Mouse (Mus musculus) midbrain, embryonic 16.5 days (tissue): ENCODE measurements around the gene Ccnd3. TPM values are rescaled to one million over a fixed set of nuclear protein-coding genes. Genes with fewer than 3 reads are reported as not detected.

Experiments used
- ATAC-seq: fragments of 200-750 bp; cut with Nextera tagmentation; 2 replicates; pipeline ENCODE4 v1.8.0; 2017; ENCODE audit warnings: moderate TSS enrichment
- H3K27ac ChIP-seq: fragments of 300-500 bp; sonication (generic); 2 replicates; pipeline ENCODE4 v1.5.1; 2014; ENCODE audit warnings: mild to moderate bottlenecking, low read length, mixed read lengths
- H3K27me3 ChIP-seq: fragments of 300-500 bp; sonication (generic); 2 replicates; pipeline ENCODE4 v1.6.1; 2014; ENCODE audit warnings: low read depth, low read length, mixed read lengths; ENCODE audit not compliant: control insufficient read depth, insufficient read depth
- H3K36me3 ChIP-seq: fragments of 300-500 bp; sonication (generic); 2 replicates; pipeline ENCODE4 v1.6.1; 2014; ENCODE audit warnings: mild to moderate bottlenecking, low read length, moderate library complexity, mixed read lengths; ENCODE audit not compliant: control insufficient read depth, insufficient read depth
- H3K4me1 ChIP-seq: fragments of 300-500 bp; sonication (generic); 2 replicates; pipeline ENCODE4 v1.6.1; 2014; ENCODE audit warnings: mild to moderate bottlenecking, low read length, mixed read lengths; ENCODE audit not compliant: control insufficient read depth, insufficient read depth
- H3K4me2 ChIP-seq: fragments of 300-500 bp; sonication (generic); 2 replicates; pipeline ENCODE4 v1.6.1; 2014; ENCODE audit warnings: mild to moderate bottlenecking, low read length, mixed read lengths
- H3K4me3 ChIP-seq: fragments of 300-500 bp; sonication (generic); 2 replicates; pipeline ENCODE4 v1.5.1; 2014; ENCODE audit warnings: low read depth, mild to moderate bottlenecking, low read length, moderate library complexity, mixed read lengths
- H3K9ac ChIP-seq: fragments of 300-500 bp; sonication (generic); 2 replicates; pipeline ENCODE4 v1.6.1; 2014; ENCODE audit warnings: low read depth, low read length, mixed read lengths
- H3K9me3 ChIP-seq: fragments of 300-500 bp; sonication (generic); replicated peaks from 2 replicates; pipeline ENCODE4 v1.6.1; 2014; ENCODE audit warnings: mild to moderate bottlenecking, low read length, mixed read lengths; ENCODE audit not compliant: control insufficient read depth, poor library complexity, severe bottlenecking
- WGBS: fragments of 180-500 bp; shearing (Covaris S2); extraction: QIAGEN DNeasy Blood & Tissue Kit; methylation state at CpG from one replicate; pipeline ENCODE4 v1.1.7; 2014; 5-methylcytosine and 5-hydroxymethylcytosine counted together
- polyA plus RNA-seq: library from polyadenylated mRNA; unstranded; fragments of >200 nt; fragmentation: Nextera tagmentation; extraction: Ambion mirVana; gene quantifications from 2 replicates; pipeline ENCODE4 v1.2.1, GENCODE M21; 2015

Gene Ccnd3
- polyA plus RNA-seq, 1 experiment from 2014 or later = 58.4 TPM

- WGBS = 94% methylated on average over 4 of the region's 4 CpGs
- H3K4me2 ChIP-seq = no peak overlapping the region
- no peak overlapping the region for H3K27ac ChIP-seq
- no peaks in the 10 kb centered on the region for H3K9me3 ChIP-seq
- H3K4me3 ChIP-seq = no peak overlapping the region
- no peak for ATAC-seq
- H3K4me1 ChIP-seq = no peaks in the 10 kb centered on the region
- no peak overlapping the region for H3K9ac ChIP-seq
- H3K27me3 ChIP-seq = no peaks in the 10 kb centered on the region; the same call in 1 of the 2 replicates
- H3K36me3 ChIP-seq = no peaks in the 10 kb centered on the region
Observed at GRCm38 (mm10) chr17:47474250-47474649, 30.6 kb upstream of the Ccnd3 start.

GRCm38 (mm10) chr17:47475181-47475580, 29.7 kb upstream of the Ccnd3 start:
- Histone ChIP-seq H3K9me3 (no peaks in the 10 kb centered on the region), H3K4me3 (no peak overlapping the region), H3K27ac (no peak overlapping the region), H3K4me2 (no peak overlapping the region), H3K36me3 (no peaks in the 10 kb centered on the region), H3K27me3 (no peaks in the 10 kb centered on the region; the same call in 1 of the 2 replicates), H3K4me1 (no peaks in the 10 kb centered on the region), H3K9ac (no peak overlapping the region)
- WGBS = 82% methylated on average over 4 of the region's 4 CpGs
- ATAC-seq = no peak

DNA sequence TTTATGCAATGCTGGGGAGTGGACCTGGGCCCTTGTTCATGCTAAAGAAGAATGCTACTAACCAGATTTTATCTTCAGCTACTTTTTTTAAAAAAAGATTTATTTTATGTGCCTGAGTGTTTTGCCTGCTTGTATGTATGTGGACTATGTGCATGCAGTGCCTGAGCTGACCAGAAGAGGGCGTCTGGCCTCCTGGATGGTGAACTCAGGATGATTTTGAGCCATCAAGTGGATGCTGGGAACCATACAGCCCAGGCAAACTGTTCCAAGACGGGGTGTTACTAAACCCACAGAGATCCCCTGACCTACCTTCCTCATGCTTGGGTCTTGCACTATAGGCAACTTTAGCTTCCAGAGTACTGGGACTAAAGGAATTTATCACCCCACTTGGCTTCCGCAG, 29.1 kb upstream of the Ccnd3 start:
- H3K27ac ChIP-seq = no peak overlapping the region
- ATAC-seq = no peak
- H3K9ac ChIP-seq = no peak overlapping the region
- H3K4me1 ChIP-seq = no peaks in the 10 kb centered on the region
- no peaks in the 10 kb centered on the region for H3K9me3 ChIP-seq
- no peaks in the 10 kb centered on the region for H3K36me3 ChIP-seq
- H3K4me3 ChIP-seq = no peak overlapping the region
- H3K4me2 ChIP-seq = no peak overlapping the region
- WGBS = 60% methylated on average over 3 of the region's 3 CpGs
- no peaks in the 10 kb centered on the region; the same call in 1 of the 2 replicates for H3K27me3 ChIP-seq

DNA sequence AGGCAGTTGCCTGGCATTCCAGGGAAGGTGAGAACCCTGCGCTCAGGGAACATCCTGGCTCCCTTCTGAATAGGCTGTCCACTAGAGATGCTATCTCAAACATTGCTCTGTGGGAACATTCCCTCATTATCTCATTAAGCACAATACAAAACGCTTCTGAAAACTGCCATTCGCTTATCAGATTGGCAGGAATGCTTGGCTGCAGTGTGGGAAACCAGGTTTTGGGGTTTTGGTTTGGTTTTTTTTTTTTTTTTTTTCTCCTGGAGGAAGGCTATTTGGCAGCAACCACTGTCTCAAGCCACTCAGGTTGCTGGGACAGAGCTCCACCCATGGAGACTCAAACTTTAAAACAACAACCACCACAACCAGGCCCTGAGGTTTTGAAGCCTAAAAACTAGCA, 25.0 kb upstream of the Ccnd3 start:
- Histone ChIP-seq H3K36me3 (no peaks in the 10 kb centered on the region), H3K27ac (no peak overlapping the region), H3K9ac (no peak overlapping the region), H3K4me1 (no peaks in the 10 kb centered on the region), H3K27me3 (no peaks in the 10 kb centered on the region), H3K4me3 (no peak overlapping the region), H3K9me3 (no peaks in the 10 kb centered on the region), H3K4me2 (no peak overlapping the region)
- ATAC-seq = no peak
- WGBS = 79% methylated on average over 3 of the region's 3 CpGs

GRCm38 (mm10) chr17:47482401-47482800, 22.4 kb upstream of the Ccnd3 start:
- Histone ChIP-seq H3K27ac (no peak overlapping the region), H3K4me3 (no peak overlapping the region), H3K9ac (no peak overlapping the region), H3K4me2 (no peak overlapping the region), H3K4me1 (no peaks in the 10 kb centered on the region), H3K9me3 (no peaks in the 10 kb centered on the region), H3K36me3 (no peaks in the 10 kb centered on the region), H3K27me3 (no peaks in the 10 kb centered on the region)
- WGBS = 48% methylated on average over 2 of the region's 2 CpGs
- no peak for ATAC-seq

- no peak overlapping the region for H3K9ac ChIP-seq
- H3K4me1 ChIP-seq = no peaks in the 10 kb centered on the region
- no peak overlapping the region for H3K4me2 ChIP-seq
- no peak overlapping the region for H3K27ac ChIP-seq
- 21% methylated on average over 1 of the region's 1 CpGs for WGBS
- no peak overlapping the region for H3K4me3 ChIP-seq
- H3K36me3 ChIP-seq = peaks cover 7% of the 10 kb centered on the region
- ATAC-seq = peak; percentile 23; the same call in 1 of the 2 replicates
- H3K27me3 ChIP-seq = no peaks in the 10 kb centered on the region
- H3K9me3 ChIP-seq = no peaks in the 10 kb centered on the region
Observed at GRCm38 (mm10) chr17:47484241-47484921, 20.5 kb upstream of the Ccnd3 start.

DNA sequence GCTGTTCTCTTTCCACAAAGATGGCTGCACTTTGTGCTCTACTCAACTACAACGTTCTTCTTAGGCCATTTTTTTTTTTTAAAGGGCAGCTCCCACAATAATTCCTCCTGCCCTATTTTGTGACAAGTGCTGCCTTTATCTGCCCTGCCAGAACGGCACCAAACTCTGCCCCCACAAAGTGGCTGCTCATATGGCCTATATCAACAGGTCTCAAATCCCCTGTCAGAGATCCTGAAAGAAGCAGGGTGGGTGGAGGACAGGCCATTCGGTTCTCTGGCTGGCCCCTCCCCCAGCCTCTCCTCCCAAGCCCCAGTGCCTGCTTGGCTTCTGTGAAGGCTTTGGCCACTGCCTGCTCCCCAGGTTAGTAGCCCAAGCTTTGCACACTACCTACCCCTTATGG, 19.9 kb upstream of the Ccnd3 start:
- Histone ChIP-seq H3K27ac (no peak overlapping the region), H3K4me3 (no peak overlapping the region), H3K9me3 (no peaks in the 10 kb centered on the region), H3K4me2 (no peak overlapping the region), H3K27me3 (no peaks in the 10 kb centered on the region), H3K4me1 (no peaks in the 10 kb centered on the region), H3K9ac (no peak overlapping the region), H3K36me3 (peaks cover 13% of the 10 kb centered on the region)
- ATAC-seq = no peak
- WGBS = 8% methylated on average over 3 of the region's 3 CpGs

DNA sequence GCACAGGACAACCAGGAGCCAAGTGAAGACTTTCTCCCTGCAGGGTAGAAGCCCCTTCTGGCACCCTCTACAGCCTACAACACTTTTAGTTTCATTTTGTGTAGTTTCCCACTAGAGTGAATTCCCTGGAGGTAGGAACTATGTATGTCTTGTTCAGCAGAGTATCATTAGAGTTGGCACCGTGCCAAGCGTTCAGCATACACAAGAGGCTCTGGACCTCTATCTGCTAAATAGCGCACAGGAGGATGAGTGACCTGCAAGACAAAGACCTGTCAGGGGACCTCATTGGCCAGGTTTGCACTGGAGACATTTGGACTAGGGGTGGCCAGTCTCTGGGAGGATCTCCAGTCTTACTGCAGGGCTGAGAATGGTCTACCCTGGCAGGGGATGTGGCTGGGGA, 19.1 kb upstream of the Ccnd3 start:
- Histone ChIP-seq H3K36me3 (peaks cover 18% of the 10 kb centered on the region), H3K9ac (no peak overlapping the region), H3K27ac (no peak overlapping the region), H3K9me3 (no peaks in the 10 kb centered on the region), H3K27me3 (no peaks in the 10 kb centered on the region), H3K4me2 (no peak overlapping the region), H3K4me3 (no peak overlapping the region), H3K4me1 (no peaks in the 10 kb centered on the region)
- WGBS = 81% methylated on average over 3 of the region's 3 CpGs
- no peak for ATAC-seq

DNA sequence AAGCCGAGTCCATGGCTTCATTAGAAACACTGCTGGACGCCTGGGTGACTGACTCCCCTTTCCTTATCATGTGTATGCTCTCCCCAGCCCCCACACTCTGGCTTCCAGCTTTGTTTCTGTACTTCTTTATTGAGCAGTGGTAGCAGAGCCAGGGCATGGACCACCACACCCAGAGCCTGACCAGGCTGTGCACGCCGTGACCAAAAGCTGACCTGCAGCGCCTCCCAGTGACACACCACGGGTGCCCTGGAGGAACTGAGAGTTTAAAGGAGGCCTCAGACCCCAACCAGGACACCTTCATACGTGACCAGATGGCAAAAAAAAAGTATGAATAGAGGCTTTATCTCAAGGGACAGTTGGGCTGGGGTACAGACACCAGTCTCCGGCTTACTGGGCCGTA, 14.1 kb upstream of the Ccnd3 start:
- Histone ChIP-seq H3K36me3 (peaks cover 43% of the 10 kb centered on the region), H3K4me3 (no peak overlapping the region), H3K27me3 (no peaks in the 10 kb centered on the region), H3K4me2 (no peak overlapping the region), H3K9me3 (no peaks in the 10 kb centered on the region), H3K4me1 (no peaks in the 10 kb centered on the region), H3K27ac (no peak overlapping the region), H3K9ac (no peak overlapping the region)
- 83% methylated on average over 9 of the region's 9 CpGs for WGBS
- ATAC-seq = no peak
